Mouse (Mus musculus): Measurements from ENCODE around the gene Akap17b.
"Not testable (repeated sequence)": the region's sequence is repeated elsewhere in the genome, so short reads cannot be mapped to it uniquely, and the experiment has no call there.

Akap17b gene

DNA sequence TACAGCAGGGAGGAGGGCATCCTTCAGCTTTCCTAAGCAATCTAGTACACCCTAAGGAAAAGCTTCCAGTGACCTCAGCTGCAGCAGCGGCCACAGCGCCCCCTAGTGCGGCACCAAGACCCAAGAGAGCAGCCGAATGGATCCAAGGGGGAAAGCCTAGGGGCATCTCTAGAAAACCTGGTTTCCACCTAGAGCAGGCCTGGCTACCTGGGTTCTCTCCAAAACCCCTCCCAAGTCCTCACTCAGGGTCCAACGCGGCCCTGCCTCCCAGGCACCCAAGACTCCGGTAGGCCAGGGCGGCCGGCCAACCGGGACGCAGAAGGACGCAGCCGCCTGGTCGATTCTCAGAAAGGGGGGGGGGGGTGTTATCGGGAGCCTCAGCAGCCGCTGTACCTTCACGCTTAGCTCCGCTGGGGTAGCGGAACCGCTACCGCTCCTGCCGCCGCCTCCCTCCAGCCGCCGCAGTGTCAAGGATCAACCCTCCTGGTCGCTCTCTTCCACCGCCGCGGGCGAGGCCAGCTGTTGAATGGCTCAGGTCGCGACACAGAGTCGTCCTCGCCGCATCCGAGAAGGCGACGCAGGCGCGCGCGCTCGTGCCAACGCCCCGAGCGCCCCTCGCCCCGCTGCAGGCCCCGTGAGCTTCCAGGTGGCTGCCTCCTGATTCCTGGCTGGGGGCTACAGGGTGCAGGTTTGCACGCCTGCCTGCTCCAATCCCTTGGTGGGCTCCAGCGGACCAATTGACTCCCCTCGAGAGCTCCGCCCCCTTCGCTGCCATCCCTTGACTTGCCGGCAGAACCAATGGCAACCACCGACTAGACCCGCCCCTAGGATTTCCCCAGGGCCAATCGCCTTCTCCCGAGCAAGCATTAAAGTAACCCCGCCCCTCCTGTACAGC is at the start of gene Akap17b:
Gene Akap17b, minus strand, starts transcription at position 739 of the 895 bp plus-strand sequence.
- peak; percentile 37 for DNase-seq (ENCODE audit: low spot score)

DNA sequence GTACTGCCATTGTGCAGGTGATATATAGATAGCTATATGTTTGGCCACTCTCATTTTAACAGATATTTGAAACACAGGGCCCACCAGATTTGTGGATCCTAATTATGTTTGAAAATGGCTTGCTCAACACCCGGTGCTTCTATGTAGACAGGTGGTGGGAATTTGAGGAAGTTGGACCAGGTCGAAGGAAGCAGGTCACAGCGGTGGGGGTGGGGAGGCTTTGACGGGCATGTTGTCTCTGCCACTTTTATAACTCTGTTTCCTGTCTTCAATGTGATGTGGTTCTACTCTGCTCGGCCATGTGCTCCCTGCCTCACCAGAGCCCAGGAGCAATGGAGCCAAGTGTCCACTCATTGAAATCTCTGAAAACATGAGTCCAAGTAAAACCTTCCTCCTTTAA is 46.2 kb upstream of the Akap17b start:
- DNase-seq (ENCODE audit: low spot score), result no peak

DNA sequence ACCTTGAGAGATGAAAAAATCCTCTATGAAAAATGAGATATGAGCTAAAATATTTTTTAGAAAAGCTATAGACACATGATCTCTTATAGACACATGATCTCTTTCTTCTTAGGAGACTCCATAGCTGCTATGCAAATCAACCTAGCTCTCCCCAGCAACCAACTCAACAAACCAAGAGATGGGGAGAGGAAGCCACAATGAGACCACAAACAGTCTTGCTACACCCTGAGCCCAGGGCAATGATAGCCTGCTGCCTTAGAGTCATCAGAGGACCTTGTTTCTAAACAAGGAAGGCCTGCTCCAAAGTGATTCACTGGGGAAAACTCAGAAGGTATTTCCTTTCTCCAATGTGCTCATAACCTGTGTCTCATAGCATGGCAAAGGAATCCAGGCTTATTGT is 44.5 kb upstream of the Akap17b start:
- DNase-seq (ENCODE audit: low spot score), result no peak

DNA sequence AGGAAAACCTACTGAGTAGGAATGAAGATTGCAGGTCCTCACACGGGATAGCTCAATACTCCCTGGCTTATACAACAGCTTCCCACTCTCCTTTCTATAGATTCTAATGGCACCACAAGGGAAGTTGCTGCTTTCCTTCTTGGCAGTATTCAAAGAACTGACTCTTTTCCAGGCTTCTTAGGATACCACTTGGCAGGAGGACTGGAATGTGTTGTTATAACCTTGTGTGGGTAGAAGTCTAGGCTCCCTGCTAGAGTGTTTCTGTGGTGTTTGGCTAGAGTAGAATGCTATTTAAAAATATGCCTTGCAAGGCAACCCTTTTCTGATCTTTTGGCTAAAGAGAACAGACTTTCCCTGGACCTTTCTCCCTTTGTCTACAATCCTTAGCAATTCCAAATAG is 31.6 kb upstream of the Akap17b start:
- no peak for DNase-seq (ENCODE audit: low spot score)

DNA sequence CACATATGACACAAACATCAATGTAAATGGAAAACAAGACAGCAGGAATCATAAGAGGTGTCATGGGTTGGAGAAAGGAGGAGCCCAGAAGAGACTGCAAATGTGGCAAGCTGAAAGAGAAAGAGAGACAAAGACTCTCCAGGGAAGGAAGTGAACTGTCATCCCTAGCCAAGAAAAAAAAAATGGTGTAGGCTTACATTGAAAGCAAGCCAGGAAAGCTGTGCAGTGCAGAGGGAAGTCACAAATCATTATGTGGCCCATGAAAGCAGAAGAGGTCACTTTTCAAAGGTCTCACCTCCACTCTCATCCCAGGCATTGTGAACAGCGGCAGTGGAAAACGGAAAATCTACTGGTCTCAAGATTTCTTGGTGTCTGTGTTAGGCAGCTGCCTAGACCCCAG is 27.5 kb upstream of the Akap17b start:
- DNase-seq (ENCODE audit: low spot score), result no peak

DNA sequence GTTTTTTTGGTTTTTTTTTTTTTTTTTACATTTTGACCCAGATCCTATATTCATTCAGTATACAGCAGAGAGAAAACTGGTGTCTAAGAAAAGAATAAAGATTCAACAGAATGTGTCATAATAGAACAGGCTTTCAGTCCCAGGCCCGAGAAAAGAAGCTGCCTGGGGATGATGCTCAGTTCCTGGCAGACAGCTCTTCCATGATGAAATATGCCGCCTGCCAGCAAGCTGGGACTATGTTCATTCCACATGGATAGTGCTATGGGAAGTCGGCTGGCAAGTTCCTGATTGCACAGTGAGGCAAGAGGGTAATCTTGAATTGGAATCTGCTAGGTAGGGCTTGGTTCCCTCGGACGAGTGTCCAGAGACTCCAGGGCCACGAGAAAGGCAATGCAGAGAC is 5.1 kb downstream of the Akap17b start:
- DNase-seq (ENCODE audit: low spot score), result no peak

DNA sequence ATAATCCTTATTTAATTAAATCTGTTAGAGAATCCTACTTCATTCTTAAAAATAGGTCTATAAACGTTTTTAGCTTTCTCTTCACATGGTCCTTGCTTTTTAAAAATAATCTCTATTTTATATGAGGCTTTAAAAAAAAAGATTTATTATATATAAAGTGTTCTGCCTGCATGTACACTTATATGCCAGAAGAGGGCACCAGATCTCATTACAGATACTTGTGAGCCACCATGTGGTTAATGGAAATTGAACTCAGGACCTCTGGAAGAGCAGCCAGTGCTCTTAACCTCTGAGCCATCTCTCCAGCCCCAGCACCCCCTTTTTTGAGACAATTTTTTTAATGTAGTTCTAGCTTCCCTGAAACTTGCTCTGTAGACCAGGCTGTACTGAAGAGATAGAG is 14.4 kb downstream of the Akap17b start:
- no peak for DNase-seq (ENCODE audit: low spot score)

GRCm38 (mm10) chrX:36628102-36628501 is 17.1 kb downstream of the Akap17b start:
- DNase-seq (ENCODE audit: low spot score), result no peak

DNA sequence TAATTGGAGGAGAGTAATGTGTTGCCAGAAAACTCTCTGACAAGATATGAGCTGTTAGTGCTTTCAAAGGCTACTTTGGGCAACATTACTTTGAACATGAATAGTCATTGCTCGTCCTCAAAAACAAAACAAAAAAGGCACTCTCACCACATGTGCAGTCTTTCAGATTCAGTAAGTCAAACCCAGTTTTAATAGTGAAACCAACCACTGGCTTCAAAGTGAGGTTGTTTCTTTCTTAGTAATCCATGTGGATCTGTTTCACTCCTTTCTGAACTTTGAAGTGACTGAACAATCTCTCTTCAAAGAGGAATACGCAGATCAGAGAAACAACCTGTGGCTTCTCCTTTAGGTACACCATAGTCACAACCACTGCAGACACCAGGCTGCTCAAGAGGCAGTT is 36.1 kb downstream of the Akap17b start:
- no peak for DNase-seq (ENCODE audit: low spot score)

GRCm38 (mm10) chrX:36604040-36604439 is 41.2 kb downstream of the Akap17b start:
- DNase-seq (ENCODE audit: low spot score), result no peak

DNA sequence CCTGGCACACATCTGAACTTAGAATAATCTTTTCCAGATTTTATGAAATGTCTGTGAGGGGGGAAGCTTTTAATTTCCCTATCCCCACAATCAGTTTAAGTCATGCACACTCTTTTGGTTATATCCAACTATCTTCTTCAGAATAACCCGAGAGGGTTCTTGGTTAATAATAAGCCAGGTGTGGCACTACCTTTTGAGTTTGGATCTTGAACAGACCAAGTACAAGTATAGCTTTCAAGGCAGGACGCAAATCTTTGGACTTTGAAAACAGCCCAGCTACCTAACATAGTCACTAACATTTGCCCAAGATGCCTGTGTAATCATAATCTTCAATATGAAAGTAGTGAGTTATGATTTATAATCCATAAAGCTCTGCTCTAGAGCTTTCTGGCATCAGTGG is 42.3 kb downstream of the Akap17b start:
- no peak for DNase-seq (ENCODE audit: low spot score)

DNA sequence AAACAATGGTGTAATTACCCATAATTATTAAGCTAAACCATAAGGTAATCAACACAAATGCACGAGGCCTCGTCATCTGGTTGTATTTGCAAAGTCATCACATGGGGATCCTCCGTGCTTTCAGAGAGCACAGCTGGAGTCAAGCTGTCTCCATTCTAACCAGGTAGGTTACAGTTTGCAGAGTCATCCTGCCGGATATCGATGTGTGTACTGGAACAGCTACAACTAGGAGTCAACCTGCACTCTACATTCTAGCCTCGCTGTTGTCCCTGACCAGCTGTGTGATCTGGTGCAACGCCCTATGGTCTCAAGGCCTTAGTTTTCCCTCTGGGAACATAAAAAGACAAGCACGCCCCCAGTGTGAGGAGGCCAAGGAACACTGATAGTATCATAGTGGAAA is 45.1 kb downstream of the Akap17b start:
- DNase-seq (ENCODE audit: low spot score), result no peak

DNA sequence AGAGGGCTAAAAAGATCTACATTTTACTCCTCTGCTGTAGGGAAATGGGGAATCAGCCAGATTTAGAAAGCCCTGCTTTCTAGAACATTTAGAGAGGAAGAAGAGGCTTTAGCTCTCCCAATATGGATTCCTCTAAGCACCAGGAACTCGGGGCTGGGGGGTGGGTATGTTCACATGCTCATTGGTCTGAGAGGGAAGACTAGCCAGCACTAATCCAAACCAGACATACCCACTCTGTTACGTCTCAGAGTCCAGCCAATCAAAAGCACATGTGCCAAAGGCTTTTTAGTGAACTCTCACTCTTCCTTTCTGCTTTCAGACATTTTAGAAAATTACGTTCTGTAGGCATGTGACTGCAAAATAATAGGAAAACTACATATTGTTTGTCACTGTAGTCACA is 45.5 kb downstream of the Akap17b start:
- DNase-seq (ENCODE audit: low spot score), result no peak

- DNase-seq (ENCODE audit: low spot score), result peak; percentile 3
Measured at GRCm38 (mm10) chrX:36598861-36599344, 46.3 kb downstream of the Akap17b start.

- no peak for DNase-seq (ENCODE audit: low spot score)
Measured at GRCm38 (mm10) chrX:36598390-36598810, 46.8 kb downstream of the Akap17b start.

DNA sequence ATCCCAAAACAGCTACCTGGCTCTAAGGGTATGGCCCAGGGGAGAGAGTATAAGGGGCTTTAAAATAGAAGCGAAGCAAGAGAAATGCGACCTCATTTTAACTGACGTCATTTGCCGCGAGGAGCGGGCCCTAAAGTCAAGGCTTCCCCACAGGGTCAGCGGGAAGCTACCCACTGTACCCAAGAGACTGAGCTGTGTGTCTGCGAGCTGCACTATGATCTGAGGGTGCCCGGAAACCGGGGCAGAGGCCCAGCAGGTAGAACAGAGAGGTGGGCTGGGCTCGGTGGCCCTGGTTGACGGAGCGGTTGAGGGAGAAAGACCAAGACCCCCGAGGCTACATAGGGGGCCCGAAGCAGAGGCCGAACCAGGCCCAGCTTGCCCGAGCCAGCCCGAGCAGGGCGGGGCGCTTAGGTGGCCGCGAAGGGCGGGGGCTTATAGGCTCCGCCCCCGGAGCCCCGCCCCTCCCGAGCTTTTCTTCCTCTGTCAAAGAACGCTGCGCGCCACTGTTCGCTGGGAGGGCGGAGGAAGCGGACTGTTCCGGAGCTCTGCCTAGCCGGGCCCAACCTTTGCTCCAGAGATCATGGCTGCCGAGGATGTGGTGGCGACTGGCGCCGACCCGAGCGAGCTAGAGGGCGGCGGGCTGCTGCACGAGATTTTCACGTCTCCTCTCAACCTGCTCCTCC is 47.3 kb downstream of the Akap17b start, which contains the start of gene Pgrmc1:
Gene Pgrmc1, plus strand, starts transcription at position 500 of the 683 bp plus-strand sequence.
- DNase-seq (ENCODE audit: low spot score), result peak; percentile 69

- DNase-seq (ENCODE audit: low spot score), result not testable (repeated sequence)
Measured at GRCm38 (mm10) chrX:36596483-36597120, 48.6 kb downstream of the Akap17b start.

GRCm38 (mm10) chrX:36595247-36595646 is 49.9 kb downstream of the Akap17b start:
- DNase-seq (ENCODE audit: low spot score), result no peak

DNA sequence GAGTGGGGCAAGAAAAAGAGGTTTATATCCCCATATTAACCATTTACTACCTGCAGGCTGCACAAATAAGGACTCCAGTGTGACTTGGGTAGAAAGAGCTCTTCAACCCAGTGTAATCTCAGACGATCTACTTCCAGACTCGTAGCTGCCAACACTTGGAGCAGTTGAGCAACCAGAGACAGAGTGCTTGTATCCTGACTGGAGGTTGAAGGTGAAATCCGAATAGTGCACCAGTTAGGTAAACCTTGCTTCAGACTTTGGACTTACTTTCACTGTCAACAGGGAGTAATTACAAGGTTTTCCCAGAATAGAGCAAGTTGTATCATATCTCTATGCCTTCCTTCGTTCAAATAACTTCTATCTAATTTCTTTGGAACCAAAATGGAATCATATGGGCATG is 53.7 kb downstream of the Akap17b start:
- no peak for DNase-seq (ENCODE audit: low spot score)

GRCm38 (mm10) chrX:36591120-36591519 is 54.1 kb downstream of the Akap17b start:
- DNase-seq (ENCODE audit: low spot score), result no peak

GRCm38 (mm10) chrX:36590266-36590665 is 54.9 kb downstream of the Akap17b start:
- DNase-seq (ENCODE audit: low spot score), result no peak

Measured in ovary, postnatal 10 days (tissue).